Mouse (Mus musculus) liver, adult 2 months (tissue): ENCODE measurements at regions not wholly inside any gene's neighbourhood (a gene's known extent, or its start where the extent isn't known, plus 50 kb on each side); places are given as distances from the start of the nearest gene placed in this dataset.

Source experiments
- DNase-seq: peaks from one replicate; pipeline ENCODE4 v3.0.0-alpha.2; 2011; ENCODE audit warnings: low read depth, low spot score; ENCODE audit errors: extremely low read depth
- H3K27ac ChIP-seq: fragments of 200-500 bp; replicated peaks from 2 replicates; pipeline ENCODE4 v1.5.1; 2012; ENCODE audit warnings: low read depth, mild to moderate bottlenecking, control low read depth, inconsistent platforms, low read length; ENCODE audit not compliant: insufficient read depth
- H3K27me3 ChIP-seq: fragments of 200-500 bp; 2 replicates; pipeline ENCODE4 v1.6.1; 2012; ENCODE audit warnings: mild to moderate bottlenecking, moderate library complexity, low read length, inconsistent platforms; ENCODE audit not compliant: control insufficient read depth, insufficient read depth
- H3K36me3 ChIP-seq: fragments of 200-500 bp; 2 replicates; pipeline ENCODE4 v1.6.1; 2012; ENCODE audit warnings: low read length, inconsistent platforms; ENCODE audit not compliant: control insufficient read depth, insufficient read depth
- H3K4me1 ChIP-seq: fragments of 200-500 bp; 2 replicates; pipeline ENCODE4 v1.6.1; 2011; ENCODE audit warnings: low read length; ENCODE audit not compliant: control insufficient read depth, insufficient read depth
- H3K4me3 ChIP-seq: fragments of 200-500 bp; 2 replicates; pipeline ENCODE4 v1.5.1; 2011; ENCODE audit warnings: low read depth, mild to moderate bottlenecking, control low read depth, low read length, moderate library complexity; ENCODE audit not compliant: insufficient read depth
- H3K79me2 ChIP-seq: fragments of 200-500 bp; 2 replicates; pipeline ENCODE4 v1.6.1; 2012; ENCODE audit warnings: inconsistent platforms, mild to moderate bottlenecking, low read length, moderate library complexity; ENCODE audit not compliant: control insufficient read depth, insufficient read depth
- H3K9ac ChIP-seq: fragments of 200-500 bp; 2 replicates; pipeline ENCODE4 v1.6.1; 2012; ENCODE audit warnings: low read depth, mild to moderate bottlenecking, control low read depth, inconsistent platforms, low read length
- CTCF ChIP-seq: fragments of 200-500 bp; IDR thresholded peaks from 2 replicates; pipeline ENCODE4 v1.5.1; 2011; ENCODE audit warnings: low read depth, low read length, control low read depth
- POLR2A ChIP-seq: fragments of 200-500 bp; IDR thresholded peaks from 2 replicates; pipeline ENCODE4 v1.6.1; 2011; ENCODE audit warnings: low read length, control low read depth; ENCODE audit not compliant: insufficient read depth; ENCODE audit errors: extremely low read depth
- WGBS: fragments of 180-500 bp; shearing (Covaris S2); methylation state at CpG from one replicate; pipeline ENCODE4 v1.1.7; 2018; 5-methylcytosine and 5-hydroxymethylcytosine counted together

DNA sequence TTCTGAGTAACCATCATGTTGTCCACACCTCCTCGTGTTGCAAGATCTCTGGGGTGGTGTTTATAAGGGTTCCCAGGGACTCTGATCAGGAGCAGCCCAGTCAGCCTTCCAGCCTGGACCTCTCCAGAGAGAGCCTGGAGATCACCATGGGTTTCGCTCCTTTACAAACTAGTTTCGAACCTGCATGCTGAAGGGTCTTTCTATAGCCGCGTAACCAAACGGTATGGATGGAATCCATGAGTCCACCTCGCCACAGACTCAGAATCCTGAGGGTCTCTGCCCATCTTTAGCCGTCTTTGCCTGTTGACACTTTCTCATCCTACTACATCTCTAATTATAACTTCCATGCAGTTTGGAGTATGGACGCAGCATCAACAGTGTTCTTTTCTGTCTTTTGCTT is 206.0 kb upstream of the Spred2 start:
- no peak overlapping the region for H3K4me3 ChIP-seq
- no peak for DNase-seq
- no peaks in the 10 kb centered on the region for H3K79me2 ChIP-seq
- no peaks in the 10 kb centered on the region for H3K36me3 ChIP-seq
- no peaks in the 10 kb centered on the region for H3K4me1 ChIP-seq
- 97% methylated on average over 9 of the region's 9 CpGs for WGBS
- H3K27ac ChIP-seq: no peak overlapping the region
- H3K9ac ChIP-seq: no peak overlapping the region
- TF ChIP-seq POLR2A: no peak
- TF ChIP-seq CTCF: no peak
- no peaks in the 10 kb centered on the region for H3K27me3 ChIP-seq

DNA sequence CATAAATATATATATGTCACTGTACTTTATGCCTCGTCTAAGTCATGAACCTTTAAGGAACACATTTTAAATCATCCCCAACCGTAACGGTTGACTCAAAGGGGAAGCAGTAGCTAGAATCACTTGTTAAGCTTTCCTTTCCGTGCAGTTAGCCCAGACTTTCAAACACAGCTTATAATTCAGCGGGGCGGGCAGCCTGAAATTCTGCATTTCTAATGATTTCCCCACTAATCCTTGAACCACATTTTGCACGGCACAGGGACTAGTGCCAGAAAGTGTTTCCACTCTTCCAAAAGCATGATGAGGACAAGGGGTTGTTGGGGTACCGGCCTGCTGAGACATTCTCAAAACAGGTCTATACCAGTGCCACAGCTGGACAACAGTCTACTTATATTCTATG is 195.1 kb upstream of the Spred2 start:
- H3K27ac ChIP-seq: no peak overlapping the region
- no peaks in the 10 kb centered on the region for H3K36me3 ChIP-seq
- no peaks in the 10 kb centered on the region for H3K4me1 ChIP-seq
- no peak overlapping the region for H3K4me3 ChIP-seq
- TF ChIP-seq POLR2A: no peak
- TF ChIP-seq CTCF: no peak
- no peaks in the 10 kb centered on the region for H3K27me3 ChIP-seq
- no peak overlapping the region for H3K9ac ChIP-seq
- 93% methylated on average over 8 of the region's 8 CpGs for WGBS
- DNase-seq: no peak
- H3K79me2 ChIP-seq: no peaks in the 10 kb centered on the region

DNA sequence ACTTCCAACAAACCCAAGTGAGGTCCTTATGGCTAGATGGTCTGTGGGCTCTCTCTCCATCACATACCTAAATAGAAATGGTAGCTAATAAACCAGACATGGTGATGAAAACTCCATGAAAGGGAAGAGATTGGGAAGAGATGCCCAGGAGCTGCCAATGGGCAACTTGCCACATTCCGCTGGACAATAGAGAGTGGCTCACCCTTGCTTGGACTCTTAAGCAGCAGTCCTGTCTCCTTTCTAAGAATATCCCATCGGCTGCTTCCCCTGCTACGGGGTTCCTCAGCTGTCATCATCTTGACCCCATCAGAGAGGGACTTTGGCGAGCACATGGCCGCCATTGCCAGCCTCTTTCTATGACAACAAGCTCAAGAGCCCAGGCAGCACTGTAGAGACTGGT is 193.4 kb upstream of the Spred2 start:
- TF ChIP-seq POLR2A (no peak), CTCF (no peak)
- no peaks in the 10 kb centered on the region for H3K36me3 ChIP-seq
- no peak overlapping the region for H3K9ac ChIP-seq
- H3K79me2 ChIP-seq: no peaks in the 10 kb centered on the region
- H3K27me3 ChIP-seq: no peaks in the 10 kb centered on the region
- no peaks in the 10 kb centered on the region for H3K4me1 ChIP-seq
- 89% methylated on average over 5 of the region's 5 CpGs for WGBS
- DNase-seq: no peak
- H3K27ac ChIP-seq: no peak overlapping the region
- no peak overlapping the region for H3K4me3 ChIP-seq

DNA sequence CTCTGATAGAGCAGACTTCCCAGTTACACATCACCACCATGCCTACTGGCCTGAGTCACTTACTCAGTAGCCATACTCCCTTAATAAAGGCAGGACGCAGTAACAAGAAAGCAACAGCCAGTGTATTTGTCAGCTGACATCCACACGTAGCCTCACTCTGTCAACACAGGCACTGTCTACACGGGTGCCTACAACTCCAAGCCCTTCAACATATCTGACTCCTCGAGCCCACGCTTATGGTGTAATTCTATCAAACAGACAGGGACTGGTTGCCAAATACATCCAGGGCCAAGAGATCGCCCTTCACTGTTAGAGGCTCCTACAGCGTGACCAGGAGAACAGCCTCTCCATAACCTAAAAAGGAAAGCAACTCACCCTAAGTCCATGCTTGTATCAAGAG is 188.1 kb upstream of the Spred2 start:
- Histone ChIP-seq H3K79me2 (no peaks in the 10 kb centered on the region), H3K4me3 (no peak overlapping the region), H3K27ac (no peak overlapping the region), H3K27me3 (no peaks in the 10 kb centered on the region), H3K4me1 (no peaks in the 10 kb centered on the region), H3K9ac (no peak overlapping the region), H3K36me3 (no peaks in the 10 kb centered on the region)
- TF ChIP-seq CTCF (no peak), POLR2A (no peak)
- 34% methylated on average over 7 of the region's 7 CpGs for WGBS
- DNase-seq: no peak

DNA sequence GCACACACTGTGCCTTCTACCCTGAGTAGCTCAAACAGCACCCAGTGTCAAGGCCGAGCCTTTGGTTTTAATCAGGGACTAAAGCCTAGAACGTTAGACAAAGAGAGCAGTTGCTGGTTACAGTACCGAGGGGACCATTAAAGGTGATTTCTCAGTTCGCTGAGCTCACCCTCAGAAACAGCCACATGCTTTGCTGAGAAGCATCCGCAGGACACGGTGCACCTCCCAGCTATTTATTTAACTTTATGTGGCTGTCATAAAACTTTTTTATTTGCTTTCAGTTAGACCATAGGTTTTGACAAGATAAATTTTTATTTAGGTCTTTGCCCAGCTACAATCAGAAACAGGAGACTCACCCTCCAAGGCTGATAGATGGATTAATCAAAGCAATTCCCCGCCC is 187.2 kb upstream of the Spred2 start:
- H3K9ac ChIP-seq: no peak overlapping the region

DNA sequence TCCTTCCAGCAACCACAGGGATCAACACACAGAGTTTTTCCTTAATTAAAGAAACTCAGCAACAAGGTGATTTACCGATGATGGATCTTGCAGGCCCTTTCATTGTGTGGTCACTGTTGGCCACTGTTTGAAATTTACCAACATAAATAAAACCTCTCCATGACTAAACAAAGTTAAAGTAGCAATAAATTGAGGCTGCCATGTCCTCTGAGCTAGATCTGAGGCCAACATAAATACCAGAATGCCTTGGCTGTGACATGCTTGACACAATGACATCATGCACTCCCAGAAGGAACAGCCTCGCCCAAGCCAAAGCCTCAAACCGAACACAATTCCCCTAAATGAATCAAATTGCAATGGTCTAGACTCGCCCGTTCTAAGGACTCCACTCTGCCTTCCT is 186.8 kb upstream of the Spred2 start:
- H3K4me1 ChIP-seq: no peaks in the 10 kb centered on the region
- no peaks in the 10 kb centered on the region for H3K36me3 ChIP-seq
- H3K79me2 ChIP-seq: no peaks in the 10 kb centered on the region
- no peak overlapping the region for H3K27ac ChIP-seq
- TF ChIP-seq POLR2A: no peak
- no peak for TF ChIP-seq CTCF
- H3K27me3 ChIP-seq: no peaks in the 10 kb centered on the region
- no peak overlapping the region for H3K4me3 ChIP-seq
- H3K9ac ChIP-seq: no peak overlapping the region
- 81% methylated on average over 5 of the region's 5 CpGs for WGBS
- no peak for DNase-seq

More for the DNA sequence above, 187.2 kb upstream of the Spred2 start:
- Histone ChIP-seq H3K4me1 (no peaks in the 10 kb centered on the region), H3K36me3 (no peaks in the 10 kb centered on the region), H3K79me2 (no peaks in the 10 kb centered on the region), H3K4me3 (no peak overlapping the region), H3K27ac (no peak overlapping the region), H3K27me3 (no peaks in the 10 kb centered on the region)
- DNase-seq: no peak
- TF ChIP-seq CTCF (no peak), POLR2A (no peak)
- WGBS: 77% methylated on average over 7 of the region's 7 CpGs
